9 mouse cellular contexts compared by ENCODE assay signal in the genomic region with DNA sequence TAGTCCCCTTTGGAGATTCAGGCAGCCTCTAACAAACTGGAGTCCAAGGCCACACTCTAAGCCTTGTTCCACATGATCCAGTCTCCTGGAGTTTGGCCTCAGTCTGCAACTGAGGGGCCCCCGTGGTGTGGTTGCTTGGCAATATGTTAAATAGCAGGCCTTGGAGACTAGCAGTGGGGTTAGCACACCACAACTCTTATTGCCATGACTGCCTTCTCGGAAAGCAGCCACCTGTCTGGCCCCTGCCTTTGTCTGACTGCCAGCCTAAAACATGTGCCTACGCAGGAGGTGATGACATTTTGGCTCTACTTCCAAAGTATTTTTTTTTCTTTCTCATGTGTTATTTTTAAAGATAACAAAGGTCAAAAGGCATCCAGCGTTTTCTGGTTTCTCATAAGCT. TPM values are rescaled to one million over a fixed set of nuclear protein-coding genes. Genes with fewer than 3 reads are reported as not detected.
DNase-seq lines count a peak whose midpoint lies in the region; ATAC-seq and TF ChIP-seq lines count a peak whose summit lies in the region.
"Had no signal": no experiment of that assay in that cellular context is flagged by ENCODE, and none has a peak within 500 bp of the region (broad histone marks: within the 10 kb centered on the region; RNA-seq: fewer than 3 reads in every experiment).

No protein-coding gene starts in this region.

- H3K4me3 ChIP-seq in limb, embryonic 14.5 days (replicated peaks; ENCODE audit: low read length), result no peak overlapping the region
- H3K4me3 ChIP-seq in limb, embryonic 10.5 days, result no peak overlapping the region
- H3K4me3 ChIP-seq in hindbrain, postnatal 0 days (ENCODE audit: low read length), result no peak overlapping the region
- H3K4me3 ChIP-seq in midbrain, embryonic 10.5 days, result no peak overlapping the region

- DNase-seq in limb, embryonic 14.5 days (ENCODE audit: low spot score), result peak; percentile 28
- no peak for DNase-seq in limb, embryonic 10.5 days (ENCODE audit: low spot score)
- peak; percentile 70 for DNase-seq in cerebellum, adult 11-12 months
- DNase-seq in hindbrain, postnatal 0 days (ENCODE audit: low spot score), result peak; percentile 52
- DNase-seq in midbrain, embryonic 10.5 days (ENCODE audit: low spot score), result peak; percentile 43
- DNase-seq in gastrocnemius, adult 18-20 months (ENCODE audit: low spot score), result no peak
- DNase-seq in MN1 (ENCODE audit: low spot score), result no peak
- no peak for DNase-seq in frontal cortex, postnatal 10 days (ENCODE audit: low spot score in 2 of 2)

- H3K36me3 ChIP-seq in limb, embryonic 14.5 days (ENCODE audit: control insufficient read depth, insufficient read depth, low read length), result no peaks in the 10 kb centered on the region
- no peaks in the 10 kb centered on the region for H3K36me3 ChIP-seq in limb, embryonic 10.5 days
- no peaks in the 10 kb centered on the region for H3K36me3 ChIP-seq in hindbrain, postnatal 0 days (ENCODE audit: insufficient read depth, low read length)
- H3K36me3 ChIP-seq in midbrain, embryonic 10.5 days, result no peaks in the 10 kb centered on the region

- ATAC-seq in limb, embryonic 14.5 days (ENCODE audit: low FRiP score, low read depth), result peak; percentile 23; the same call in 1 of the 2 replicates
- peak; percentile 88 for ATAC-seq in hindbrain, postnatal 0 days

- H3K27me3 ChIP-seq in limb, embryonic 14.5 days (ENCODE audit: control insufficient read depth, insufficient read depth, low read length), result no peaks in the 10 kb centered on the region
- H3K27me3 ChIP-seq in limb, embryonic 10.5 days (ENCODE audit: low read depth, poor library complexity, severe bottlenecking), result peaks cover 98% of the 10 kb centered on the region
- no peaks in the 10 kb centered on the region for H3K27me3 ChIP-seq in hindbrain, postnatal 0 days (ENCODE audit: insufficient read depth, low read length)
- peaks cover 99% of the 10 kb centered on the region for H3K27me3 ChIP-seq in midbrain, embryonic 10.5 days (ENCODE audit: low read depth, poor library complexity, severe bottlenecking)

- H3K9me3 ChIP-seq in limb, embryonic 14.5 days (ENCODE audit: control insufficient read depth, low read length), result no peaks in the 10 kb centered on the region
- H3K9me3 ChIP-seq in limb, embryonic 10.5 days (replicated peaks), result no peaks in the 10 kb centered on the region
- H3K9me3 ChIP-seq in hindbrain, postnatal 0 days (ENCODE audit: low read length), result no peaks in the 10 kb centered on the region
- H3K9me3 ChIP-seq in midbrain, embryonic 10.5 days (replicated peaks), result no peaks in the 10 kb centered on the region

- TF ChIP-seq CTCF in hindbrain, postnatal 0 days (IDR thresholded peaks at IDR 0.05; ENCODE audit: low read depth), result no peak

- no peak overlapping the region for H3K27ac ChIP-seq in limb, embryonic 14.5 days (replicated peaks; ENCODE audit: low read depth, low read length)
- H3K27ac ChIP-seq in limb, embryonic 10.5 days, result no peak overlapping the region
- H3K27ac ChIP-seq in hindbrain, postnatal 0 days, result no peak overlapping the region
- H3K27ac ChIP-seq in midbrain, embryonic 10.5 days (replicated peaks), result no peak overlapping the region

- WGBS in limb, embryonic 14.5 days, result 55% methylated on average over 4 of the region's 4 CpGs
- WGBS in limb, embryonic 10.5 days, result 62% methylated on average over 4 of the region's 4 CpGs
- 40% methylated on average over 4 of the region's 4 CpGs for WGBS in hindbrain, postnatal 0 days
- WGBS in midbrain, embryonic 10.5 days, result 50% methylated on average over 4 of the region's 4 CpGs

- no peak for TF ChIP-seq POLR2A in limb, embryonic 14.5 days (IDR thresholded peaks at IDR 0.05; ENCODE audit: borderline replicate concordance, extremely low read depth, insufficient read depth, insufficient read length)

- no peaks in the 10 kb centered on the region for H3K4me1 ChIP-seq in limb, embryonic 14.5 days (ENCODE audit: control insufficient read depth, insufficient read depth, low read length)
- no peaks in the 10 kb centered on the region for H3K4me1 ChIP-seq in limb, embryonic 10.5 days
- no peaks in the 10 kb centered on the region for H3K4me1 ChIP-seq in hindbrain, postnatal 0 days (ENCODE audit: insufficient read depth, low read length)
- peaks cover 19% of the 10 kb centered on the region for H3K4me1 ChIP-seq in midbrain, embryonic 10.5 days

- H3K9ac ChIP-seq in limb, embryonic 14.5 days (ENCODE audit: low read depth, low read length, severe bottlenecking), result no peak overlapping the region
- H3K9ac ChIP-seq in hindbrain, postnatal 0 days (replicated peaks; ENCODE audit: low read length), result no peak overlapping the region

- H3K4me2 ChIP-seq in limb, embryonic 14.5 days (replicated peaks; ENCODE audit: low read depth, low read length, severe bottlenecking), result no peak overlapping the region
- H3K4me2 ChIP-seq in hindbrain, postnatal 0 days (ENCODE audit: low read depth, low read length), result no peak overlapping the region

RNA-seq across cellular contexts. Expression of a gene that starts 7.5 kb away (rescaled TPM):
- polyA plus RNA-seq in limb, embryonic 14.5 days (2012; rRNA removed), result 0.65 and 0.67 TPM in 2 replicates
- 0.25 and 0.30 TPM in 2 replicates for polyA plus RNA-seq in limb, embryonic 14.5 days (2014; fragmentation: Nextera tagmentation; extraction: Ambion mirVana)
- not detected in 2 replicates for polyA plus RNA-seq in limb, embryonic 10.5 days (2016; fragmentation: Nextera tagmentation; extraction: Ambion mirVana)
- total RNA-seq in hindbrain, postnatal 0 days (2014; rRNA removed), result 2.1 and 3.2 TPM in 2 replicates
- 3.9 and 4.0 TPM in 2 replicates for polyA plus RNA-seq in hindbrain, postnatal 0 days (2015; fragmentation: Nextera tagmentation; extraction: Ambion mirVana)
- polyA plus RNA-seq in midbrain, embryonic 10.5 days (2016; fragmentation: Nextera tagmentation; extraction: Ambion mirVana), result 0.11 and 0.15 TPM in 2 replicates
- under 1 TPM in 1 of 2 experiments, not detected in 1; 0.07 TPM for total RNA-seq in gastrocnemius, adult 18-20 months (2021)

RNA-seq across cellular contexts. Expression of a gene that starts 25.9 kb away (rescaled TPM):
- polyA plus RNA-seq in limb, embryonic 14.5 days (2012; rRNA removed), result 2.9 and 3.4 TPM in 2 replicates
- not detected in 2 replicates for polyA plus RNA-seq in limb, embryonic 14.5 days (2014; fragmentation: Nextera tagmentation; extraction: Ambion mirVana)
- not detected in 2 replicates for polyA plus RNA-seq in limb, embryonic 10.5 days (2016; fragmentation: Nextera tagmentation; extraction: Ambion mirVana)
- not detected in 2 replicates for total RNA-seq in hindbrain, postnatal 0 days (2014; rRNA removed)
- polyA plus RNA-seq in hindbrain, postnatal 0 days (2015; fragmentation: Nextera tagmentation; extraction: Ambion mirVana), result not detected in 2 replicates
- 0.68 and 1.1 TPM in 2 replicates for polyA plus RNA-seq in midbrain, embryonic 10.5 days (2016; fragmentation: Nextera tagmentation; extraction: Ambion mirVana)
- total RNA-seq in gastrocnemius, adult 18-20 months (2021), result not detected
- total RNA-seq: left cerebral cortex, adult 18-20 months had no signal

Comparison
In these comparisons a context has a peak if more than half of its experiments do, and no peak if none do; other contexts are left out.
1. DNase-seq: peak in limb, embryonic 14.5 days (single experiment), cerebellum, adult 11-12 months (single experiment), hindbrain, postnatal 0 days (single experiment) and midbrain, embryonic 10.5 days (single experiment); none in limb, embryonic 10.5 days (single experiment), gastrocnemius, adult 18-20 months (single experiment), MN1 (single experiment) and frontal cortex, postnatal 10 days (0 of 2).